Mouse (Mus musculus): ENCODE data around the gene Ankrd52. TPM values are rescaled to one million over a fixed set of nuclear protein-coding genes. Genes with fewer than 3 reads are reported as not detected.

Ankrd52 gene
- total RNA-seq (2023): 10 to 100 TPM; 74.5 to 79.2 TPM

GRCm38 (mm10) chr10:128376455-128377211 lies at the start of gene Ankrd52:
Ankrd52 (plus strand) TSS chr10:128377115.

GRCm38 (mm10) chr10:128337306-128338181 lies 39.4 kb upstream of the Ankrd52 start, which contains the start of gene Cs:
Cs (plus strand) TSS chr10:128337734.

GRCm38 (mm10) chr10:128368402-128369217 lies 8.3 kb upstream of the Ankrd52 start, which contains the start of gene Coq10a:
Coq10a (minus strand) TSS chr10:128368997.

GRCm38 (mm10) chr10:128401056-128401455 lies 24.1 kb downstream of the Ankrd52 start, which contains the start of gene Slc39a5:
Slc39a5 (minus strand) TSS chr10:128401229.

GRCm38 (mm10) chr10:128411211-128412054 lies 34.5 kb downstream of the Ankrd52 start, which contains the start of the genes Nabp2 and Rnf41:
Nabp2 (minus strand) TSS chr10:128411492.
Rnf41 (plus strand) TSS chr10:128411657.

Other genes starting within 250 kb of the Ankrd52 start
- 10 to 100 TPM; 47.0 to 55.3 TPM for gene Rbms2, start 196.8 kb upstream of the Ankrd52 start, total RNA-seq (2023)
- gene Gls2, start 182.7 kb upstream of the Ankrd52 start, total RNA-seq (2023): not detected
- 10 to 100 TPM; 13.7 to 14.4 TPM for gene Spryd4, start 165.3 kb upstream of the Ankrd52 start, total RNA-seq (2023)
- not detected for gene Mip, start 151.3 kb upstream of the Ankrd52 start, total RNA-seq (2023)
- gene Timeless, start 145.1 kb upstream of the Ankrd52 start, total RNA-seq (2023): 10 to 100 TPM; 16.6 to 21.5 TPM
- under 1 TPM in 1 of 2 experiments, not detected in 1; 0.38 TPM for gene Apon, start 123.0 kb upstream of the Ankrd52 start, total RNA-seq (2023)
- gene Apof, start 108.4 kb upstream of the Ankrd52 start, total RNA-seq (2023): 1 to 10 TPM in 1 of 2 experiments, under 1 TPM in 1; 0.89 to 1.5 TPM
- 100 to 1,000 TPM; 136 to 139 TPM for gene Stat2, start 106.6 kb upstream of the Ankrd52 start, total RNA-seq (2023)
- not detected for gene Il23a, start 78.4 kb upstream of the Ankrd52 start, total RNA-seq (2023)
- gene Pan2, start 73.8 kb upstream of the Ankrd52 start, total RNA-seq (2023): 10 to 100 TPM; 64.1 to 67.9 TPM
- gene Cnpy2, start 54.7 kb upstream of the Ankrd52 start, total RNA-seq (2023): 10 to 100 TPM; 26.6 to 30.1 TPM
- gene Cs, start 39.4 kb upstream of the Ankrd52 start, total RNA-seq (2023): 100 to 1,000 TPM; 108 to 111 TPM
- gene Coq10a, start 8.1 kb upstream of the Ankrd52 start, total RNA-seq (2023): 10 to 100 TPM; 39.6 to 39.7 TPM
- not detected for gene Slc39a5, start 24.1 kb downstream of the Ankrd52 start, total RNA-seq (2023)
- gene Nabp2, start 34.4 kb downstream of the Ankrd52 start, total RNA-seq (2023): 10 to 100 TPM; 47.3 to 50.6 TPM
- 10 to 100 TPM; 70.9 to 76.8 TPM for gene Rnf41, start 34.5 kb downstream of the Ankrd52 start, total RNA-seq (2023)
- 100 to 1,000 TPM; 167 to 179 TPM for gene Smarcc2, start 82.1 kb downstream of the Ankrd52 start, total RNA-seq (2023)
- 100 to 1,000 TPM; 532 to 547 TPM for gene Myl6, start 117.0 kb downstream of the Ankrd52 start, total RNA-seq (2023)
- 1 to 10 TPM in 1 of 2 experiments, not detected in 1; 1.0 TPM for gene Myl6b, start 121.6 kb downstream of the Ankrd52 start, total RNA-seq (2023)
- gene Esyt1, start 148.8 kb downstream of the Ankrd52 start, total RNA-seq (2023): 100 to 1,000 TPM; 256 to 263 TPM
- 10 to 100 TPM; 64.2 to 67.6 TPM for gene Zc3h10, start 170.7 kb downstream of the Ankrd52 start, total RNA-seq (2023)
- gene Rpl41, start 172.2 kb downstream of the Ankrd52 start, total RNA-seq (2023): 1,000 to 10,000 TPM; 3,633 to 3,680 TPM
- gene Pa2g4, start 188.9 kb downstream of the Ankrd52 start, total RNA-seq (2023): 10 to 100 TPM; 83.0 to 90.6 TPM
- 1 to 10 TPM; 1.2 to 1.3 TPM for gene Erbb3, start 212.5 kb downstream of the Ankrd52 start, total RNA-seq (2023)
- 1,000 to 10,000 TPM; 1,119 to 1,137 TPM for gene Rps26, start 249.6 kb downstream of the Ankrd52 start, total RNA-seq (2023)

Data from B cell, adult 67 days (primary cell).